Mouse (Mus musculus) heart, postnatal 10 days (tissue): ENCODE measurements around the gene Rasa3. TPM values are rescaled to one million over a fixed set of nuclear protein-coding genes. Genes with fewer than 3 reads are reported as not detected.

Experiments used
- DNase-seq, 2 experiments: peaks; one replicate each; pipeline ENCODE4 v3.0.0; 2021
- intact Hi-C: fragments of 180-260 bp; cut with DNase I; formaldehyde crosslinking; loops from one replicate; pipeline ENCODE4 v1.15.1; 2025
- total RNA-seq, 2 experiments: library from RNA; stranded (reverse); gene quantifications; 2 replicates each; pipeline ENCODE4 v1.2.3; 2021

The Rasa3 gene
- 10 to 100 TPM; 22.3 to 25.1 TPM for total RNA-seq

DNA sequence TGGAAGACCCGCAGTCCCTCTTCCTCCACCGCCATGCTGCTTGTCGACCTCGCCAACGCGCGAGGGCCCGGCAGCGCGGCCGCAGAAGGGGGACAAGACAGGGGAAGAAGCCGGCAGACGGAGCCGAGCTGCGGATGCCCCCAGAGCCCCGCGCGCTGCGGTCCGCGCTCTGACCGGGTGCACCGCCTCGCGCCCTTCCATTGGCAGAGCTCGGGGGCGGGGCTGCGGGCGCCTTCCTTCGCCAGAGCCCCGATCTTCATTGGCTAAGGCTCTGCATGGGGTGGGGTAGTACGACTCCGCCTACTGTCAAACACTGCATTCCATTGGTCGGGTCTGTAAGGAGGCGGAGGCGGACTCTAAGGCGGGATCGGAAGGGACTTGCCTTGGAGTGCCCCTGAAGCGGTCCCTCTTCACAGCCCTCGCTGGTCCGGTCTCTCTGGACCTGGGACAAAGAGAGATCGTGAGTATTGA, at the start of gene Rasa3:
Rasa3 (minus strand) TSS at position 191 of the 471 bp plus-strand sequence.
- DNase-seq: peak; percentile 97
- intact Hi-C loops: loop anchor here (2.0 to 5.0 kb wide), 2 partner anchors 50 to 63 kb away; no protein-coding TSS in a partner anchor

- intact Hi-C loops: loop anchor here (5.0 kb wide), 3 partner anchors 48 to 173 kb away; partner anchors contain the start of gene Rasa3
Observed at GRCm38 (mm10) chr8:13725722-13726121, 48.3 kb upstream of the Rasa3 start.

GRCm38 (mm10) chr8:13718980-13719379, 41.6 kb upstream of the Rasa3 start:
- intact Hi-C loops: no loop called here
- DNase-seq: no peak

More at GRCm38 (mm10) chr8:13725722-13726121, 48.3 kb upstream of the Rasa3 start:
- DNase-seq: peak; percentile 46 to 74

- no peak for DNase-seq
Observed at GRCm38 (mm10) chr8:13708514-13708913, 31.1 kb upstream of the Rasa3 start.

GRCm38 (mm10) chr8:13706918-13707317, 29.5 kb upstream of the Rasa3 start:
- intact Hi-C loops: no loop called here
- no peak for DNase-seq

More at GRCm38 (mm10) chr8:13708514-13708913, 31.1 kb upstream of the Rasa3 start:
- intact Hi-C loops: no loop called here

GRCm38 (mm10) chr8:13705668-13706067, 28.3 kb upstream of the Rasa3 start, which contains the start of gene Cfap97d2:
Gene Cfap97d2, plus strand, starts transcription at chr8:13705889.
- DNase-seq: peak; percentile 46 to 56
- intact Hi-C loops: no loop called here

GRCm38 (mm10) chr8:13704301-13704700, 26.9 kb upstream of the Rasa3 start:
- intact Hi-C loops: no loop called here
- DNase-seq: no peak

DNA sequence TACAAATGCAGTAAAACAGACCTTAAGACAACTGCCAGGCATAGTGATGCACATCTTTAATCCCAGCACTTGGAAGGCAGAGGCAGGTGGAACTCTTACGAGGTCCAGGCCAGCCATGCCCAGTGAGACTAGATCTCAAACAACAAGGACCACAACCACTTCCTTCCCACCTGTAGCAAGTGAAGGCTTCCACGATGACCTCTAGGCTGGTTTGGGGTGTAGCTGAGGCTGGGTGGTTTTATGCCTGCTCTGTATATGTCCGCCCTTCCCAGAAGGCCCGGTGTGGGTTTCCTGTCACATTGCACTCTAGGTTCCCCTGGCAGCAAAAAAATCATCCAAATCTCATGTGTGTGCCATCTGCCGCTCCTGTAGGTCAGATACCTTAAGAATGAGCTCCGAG, 26.4 kb upstream of the Rasa3 start:
- intact Hi-C loops: no loop called here
- no peak for DNase-seq

- intact Hi-C loops: no loop called here
- DNase-seq: no peak
Observed at GRCm38 (mm10) chr8:13702755-13703154, 25.4 kb upstream of the Rasa3 start.

DNA sequence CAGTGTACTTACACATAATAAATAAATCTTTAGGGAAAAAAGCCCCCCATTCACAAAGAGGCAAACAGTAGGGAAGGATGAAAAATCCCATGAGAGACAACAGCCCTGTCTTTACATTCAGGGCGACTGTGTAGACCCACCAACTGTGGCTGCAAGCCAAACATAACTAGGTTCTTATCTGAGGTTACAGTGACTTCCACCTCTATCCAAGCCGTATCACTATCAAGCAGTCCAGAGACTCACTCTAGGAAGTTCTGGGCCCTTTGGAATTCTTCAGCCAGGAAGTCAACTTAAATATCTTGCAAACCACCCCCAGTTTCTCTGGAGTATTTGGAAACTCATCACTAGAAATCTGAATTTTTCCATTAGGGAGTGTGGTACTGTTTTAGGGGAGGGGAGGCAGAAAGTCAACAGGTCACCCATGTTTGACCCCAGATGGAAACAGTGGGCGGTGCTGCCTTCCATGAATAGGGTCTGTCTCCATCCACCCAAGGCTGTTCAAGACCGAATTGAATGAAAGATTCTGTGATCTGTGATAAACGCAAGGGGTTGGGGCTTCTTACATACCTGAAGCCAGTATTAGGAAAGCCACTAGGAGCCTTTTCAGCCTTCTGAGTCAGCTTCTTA, 22.0 kb upstream of the Rasa3 start:
- no peak for DNase-seq
- intact Hi-C loops: no loop called here

- intact Hi-C loops: no loop called here
Observed at GRCm38 (mm10) chr8:13698281-13698680, 20.9 kb upstream of the Rasa3 start.

GRCm38 (mm10) chr8:13697681-13698080, 20.3 kb upstream of the Rasa3 start:
- peak; percentile 45 to 63 for DNase-seq
- intact Hi-C loops: no loop called here

More at GRCm38 (mm10) chr8:13698281-13698680, 20.9 kb upstream of the Rasa3 start:
- no peak for DNase-seq

DNA sequence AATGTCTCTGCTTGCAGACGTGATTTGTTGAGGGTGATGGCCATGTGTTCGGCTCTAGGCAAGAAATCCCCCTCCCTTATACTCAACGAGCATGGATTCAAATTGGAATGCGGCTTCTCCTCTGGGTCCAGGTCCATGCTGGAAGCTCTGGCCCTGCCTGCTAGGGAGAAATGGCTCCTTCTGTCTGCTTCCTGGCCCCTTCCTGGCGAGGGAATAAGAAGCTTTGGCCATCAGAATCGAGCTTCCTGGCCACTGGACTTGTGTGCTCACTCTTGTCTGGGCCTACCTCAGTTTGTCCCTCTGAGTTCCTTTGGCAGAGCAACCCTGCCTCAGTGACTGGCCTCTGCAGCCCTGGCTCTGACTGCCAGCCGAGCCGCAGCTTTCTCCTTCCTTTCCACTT, 19.8 kb upstream of the Rasa3 start:
- intact Hi-C loops: no loop called here

DNA sequence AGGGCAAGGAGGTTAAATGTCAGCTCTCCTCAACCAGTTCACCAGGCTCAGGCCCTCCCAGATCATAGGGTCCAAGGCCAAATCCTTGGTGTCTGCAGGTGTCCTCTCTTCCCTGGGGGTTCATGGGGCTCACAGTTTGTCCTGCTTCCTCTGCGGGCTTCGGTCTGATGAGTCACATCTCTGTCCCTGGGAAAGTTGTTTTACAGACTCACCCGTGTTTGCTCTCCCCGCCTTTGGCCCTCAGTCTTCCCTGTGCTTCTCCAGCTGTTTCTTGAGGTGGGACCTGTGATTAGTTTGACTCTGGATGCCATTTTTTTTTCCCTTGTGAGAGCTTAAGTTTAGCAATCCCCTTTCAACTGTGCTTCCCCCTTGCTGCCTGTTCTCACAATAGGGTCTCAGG, 18.8 kb upstream of the Rasa3 start:
- intact Hi-C loops: no loop called here
- DNase-seq: no peak

More for the DNA sequence above, 19.8 kb upstream of the Rasa3 start:
- no peak for DNase-seq

- DNase-seq: no peak
- intact Hi-C loops: no loop called here
Observed at GRCm38 (mm10) chr8:13695203-13695867, 17.9 kb upstream of the Rasa3 start.

GRCm38 (mm10) chr8:13694735-13695134, 17.3 kb upstream of the Rasa3 start:
- intact Hi-C loops: no loop called here
- no peak for DNase-seq

DNA sequence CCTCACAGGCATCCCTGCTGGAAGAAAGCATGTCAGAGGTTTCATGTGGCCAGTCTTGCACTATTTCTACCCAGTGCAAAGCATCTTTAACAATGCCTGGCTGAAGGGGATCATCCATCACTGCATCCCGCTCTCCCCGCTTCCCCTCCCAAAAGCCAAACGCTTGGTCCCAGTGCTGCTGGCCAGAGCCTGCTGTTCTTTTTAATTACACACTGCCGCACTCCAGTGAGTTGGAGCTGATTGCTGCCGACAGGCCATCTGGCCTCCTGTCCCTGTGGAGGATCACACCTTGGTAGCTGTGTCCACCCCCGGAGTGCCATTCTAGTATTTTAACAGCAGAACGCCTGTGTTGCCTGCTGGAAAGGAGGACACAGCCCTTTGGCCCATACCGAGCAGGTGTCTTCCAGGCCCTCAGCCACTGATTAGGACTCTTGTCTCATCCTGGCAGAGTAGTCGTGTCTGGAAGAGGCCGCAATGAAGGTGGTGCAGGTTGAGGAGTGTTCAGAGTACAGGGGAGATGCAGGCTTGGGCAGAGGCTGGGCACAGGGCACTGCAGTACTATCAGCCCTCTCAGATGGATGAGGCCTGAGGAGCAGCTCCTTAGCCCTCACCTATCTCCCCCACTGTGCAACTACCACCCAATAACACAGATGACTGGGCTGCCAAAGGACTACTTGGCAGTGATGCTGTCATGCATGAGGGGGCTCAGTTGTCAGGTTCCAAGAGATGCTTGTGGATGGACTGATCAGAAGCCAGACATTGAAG, 15.1 kb upstream of the Rasa3 start:
- DNase-seq: no peak
- intact Hi-C loops: no loop called here

DNA sequence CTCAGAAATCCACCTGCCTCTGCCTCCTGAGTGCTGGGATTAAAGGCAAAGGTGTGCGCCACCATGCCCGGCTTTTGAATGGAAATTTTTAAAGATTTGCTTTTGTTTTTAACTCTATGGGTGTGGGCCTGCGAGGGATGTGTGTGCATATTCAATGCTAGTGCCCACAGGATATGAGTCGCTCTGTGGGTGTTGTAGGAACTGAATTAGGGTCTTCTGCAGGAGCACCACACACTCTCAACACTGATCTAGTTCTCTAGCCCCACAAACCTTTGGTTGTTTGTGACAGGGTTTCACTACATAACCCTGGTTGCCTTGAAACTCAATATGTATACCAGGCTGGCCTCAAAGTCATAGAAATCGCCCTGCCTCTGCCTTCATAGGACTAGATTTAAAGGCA, 11.9 kb upstream of the Rasa3 start:
- DNase-seq: no peak
- intact Hi-C loops: no loop called here

- intact Hi-C loops: no loop called here
- DNase-seq: peak; percentile 62 to 63
Observed at GRCm38 (mm10) chr8:13688461-13688860, 11.1 kb upstream of the Rasa3 start.

GRCm38 (mm10) chr8:13687941-13688340, 10.5 kb upstream of the Rasa3 start:
- intact Hi-C loops: no loop called here
- DNase-seq: no peak

DNA sequence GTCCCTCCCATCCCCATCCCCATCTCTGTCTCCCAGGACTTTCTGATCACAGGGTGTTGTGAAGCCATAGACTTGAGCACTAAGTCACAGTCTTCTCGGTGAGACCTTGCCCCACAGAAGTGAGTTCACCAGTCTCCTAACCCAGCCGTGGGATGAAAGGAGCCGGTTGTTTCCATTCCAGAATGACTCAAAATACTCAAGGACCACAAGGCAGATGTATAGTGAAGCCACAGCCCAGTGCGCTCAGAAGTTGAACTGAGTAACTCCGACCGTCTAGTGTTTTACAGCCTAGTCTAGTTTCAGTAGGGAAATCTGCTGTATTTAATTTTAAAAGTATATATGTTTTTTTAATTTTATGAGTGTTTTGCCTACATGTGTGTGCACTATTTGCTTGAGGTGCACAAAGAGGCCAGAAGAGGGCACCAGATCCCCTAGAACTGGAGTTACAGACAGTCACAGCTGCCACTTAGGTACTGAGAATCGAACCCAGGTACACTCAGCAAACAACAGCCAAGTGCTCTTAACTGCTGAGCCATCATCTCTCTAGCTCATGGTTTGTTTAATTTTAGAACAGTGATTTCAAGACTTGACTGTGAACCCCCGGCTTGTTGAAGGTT, 9.8 kb upstream of the Rasa3 start:
- DNase-seq: no peak
- intact Hi-C loops: no loop called here
